Mouse (Mus musculus) midbrain, embryonic 16.5 days (tissue): ENCODE results near the gene Fh1. TPM values are rescaled to one million over a fixed set of nuclear protein-coding genes. Genes with fewer than 3 reads are reported as not detected.

Experiments used
- ATAC-seq: fragments of 200-750 bp; cut with Nextera tagmentation; 2 replicates; pipeline ENCODE4 v1.8.0; 2017; ENCODE audit warnings: moderate TSS enrichment
- H3K27ac ChIP-seq: fragments of 300-500 bp; sonication (generic); 2 replicates; pipeline ENCODE4 v1.5.1; 2014; ENCODE audit warnings: mild to moderate bottlenecking, low read length, mixed read lengths
- H3K27me3 ChIP-seq: fragments of 300-500 bp; sonication (generic); 2 replicates; pipeline ENCODE4 v1.6.1; 2014; ENCODE audit warnings: low read depth, low read length, mixed read lengths; ENCODE audit not compliant: control insufficient read depth, insufficient read depth
- H3K36me3 ChIP-seq: fragments of 300-500 bp; sonication (generic); 2 replicates; pipeline ENCODE4 v1.6.1; 2014; ENCODE audit warnings: mild to moderate bottlenecking, low read length, moderate library complexity, mixed read lengths; ENCODE audit not compliant: control insufficient read depth, insufficient read depth
- H3K4me1 ChIP-seq: fragments of 300-500 bp; sonication (generic); 2 replicates; pipeline ENCODE4 v1.6.1; 2014; ENCODE audit warnings: mild to moderate bottlenecking, low read length, mixed read lengths; ENCODE audit not compliant: control insufficient read depth, insufficient read depth
- H3K4me2 ChIP-seq: fragments of 300-500 bp; sonication (generic); 2 replicates; pipeline ENCODE4 v1.6.1; 2014; ENCODE audit warnings: mild to moderate bottlenecking, low read length, mixed read lengths
- H3K4me3 ChIP-seq: fragments of 300-500 bp; sonication (generic); 2 replicates; pipeline ENCODE4 v1.5.1; 2014; ENCODE audit warnings: low read depth, mild to moderate bottlenecking, low read length, moderate library complexity, mixed read lengths
- H3K9ac ChIP-seq: fragments of 300-500 bp; sonication (generic); 2 replicates; pipeline ENCODE4 v1.6.1; 2014; ENCODE audit warnings: low read depth, low read length, mixed read lengths
- H3K9me3 ChIP-seq: fragments of 300-500 bp; sonication (generic); replicated peaks from 2 replicates; pipeline ENCODE4 v1.6.1; 2014; ENCODE audit warnings: mild to moderate bottlenecking, low read length, mixed read lengths; ENCODE audit not compliant: control insufficient read depth, poor library complexity, severe bottlenecking
- WGBS: fragments of 180-500 bp; shearing (Covaris S2); extraction: QIAGEN DNeasy Blood & Tissue Kit; methylation state at CpG from one replicate; pipeline ENCODE4 v1.1.7; 2014; 5-methylcytosine and 5-hydroxymethylcytosine counted together
- polyA plus RNA-seq: library from polyadenylated mRNA; unstranded; fragments of >200 nt; fragmentation: Nextera tagmentation; extraction: Ambion mirVana; gene quantifications from 2 replicates; pipeline ENCODE4 v1.2.1, GENCODE M21; 2015

Gene Fh1
- polyA plus RNA-seq, 1 experiment from 2014 or later: 91.9 TPM

DNA sequence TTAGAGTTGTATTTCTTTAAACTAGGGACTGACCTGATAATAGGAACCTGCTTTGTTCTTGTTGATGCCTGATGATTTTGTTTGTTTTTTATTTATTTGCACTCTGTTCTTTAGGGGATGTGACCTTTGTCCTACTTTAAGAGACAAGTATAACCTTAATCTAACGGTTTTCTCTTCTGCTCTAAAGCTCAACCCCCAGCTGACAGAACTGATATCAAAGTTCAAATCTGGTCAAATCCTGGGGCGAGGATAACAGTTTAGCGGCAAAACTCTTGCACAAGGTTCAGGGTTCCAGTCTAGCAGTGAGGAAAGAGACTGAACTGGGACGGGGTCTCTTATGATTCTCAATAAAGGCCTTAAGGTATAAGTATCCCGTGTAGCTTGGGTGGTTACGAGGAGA is 3.8 kb upstream of the Fh1 start:
- Histone ChIP-seq H3K4me3 (no peak overlapping the region), H3K9ac (no peak overlapping the region), H3K9me3 (no peaks in the 10 kb centered on the region), H3K27me3 (no peaks in the 10 kb centered on the region), H3K4me1 (peaks cover 6% of the 10 kb centered on the region), H3K27ac (no peak overlapping the region), H3K4me2 (no peak overlapping the region), H3K36me3 (no peaks in the 10 kb centered on the region)
- ATAC-seq: no peak
- WGBS: 91% methylated on average over 6 of the region's 6 CpGs

- H3K9ac ChIP-seq: peak overlapping the region; percentile 45; the same call in 1 of the 2 replicates
- ATAC-seq: peak; percentile 72
- no peaks in the 10 kb centered on the region for H3K36me3 ChIP-seq
- no peaks in the 10 kb centered on the region for H3K27me3 ChIP-seq
- WGBS: 89% methylated on average over 1 of the region's 1 CpGs
- H3K4me2 ChIP-seq: peak overlapping the region; percentile 55
- H3K9me3 ChIP-seq: no peaks in the 10 kb centered on the region
- peaks cover 14% of the 10 kb centered on the region for H3K4me1 ChIP-seq
- 0 out of 2 replicates have a peak overlapping the region, but pooled peaks have one; percentile 10 for H3K27ac ChIP-seq
- H3K4me3 ChIP-seq: peak overlapping the region; percentile 58
Measured at GRCm38 (mm10) chr1:175625990-175626692, 706 bp upstream of the Fh1 start.

DNA sequence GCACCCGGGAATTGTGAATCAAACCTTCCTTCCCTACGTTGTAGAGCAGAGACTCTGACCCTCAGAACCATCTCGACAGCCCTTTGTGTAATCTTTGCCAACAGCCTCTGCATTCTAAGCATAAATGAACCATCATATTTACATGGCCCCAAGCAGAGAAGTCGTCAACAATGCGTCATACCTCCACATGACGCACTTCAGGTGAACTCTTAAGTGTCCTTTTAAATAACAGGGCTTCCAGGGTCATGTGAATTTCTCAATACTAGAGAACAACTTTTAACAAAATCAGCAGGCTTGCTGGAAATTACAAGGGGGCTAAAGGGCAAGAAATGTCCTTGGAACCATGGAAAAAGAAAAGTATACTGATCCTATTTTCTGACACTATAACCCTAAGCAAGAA is 1.8 kb downstream of the Fh1 start:
- Histone ChIP-seq H3K9ac (no peak overlapping the region), H3K4me1 (peaks cover 14% of the 10 kb centered on the region), H3K9me3 (no peaks in the 10 kb centered on the region), H3K4me2 (no peak overlapping the region), H3K36me3 (0 out of 2 replicates have a peak, but pooled peaks cover 2% of the 10 kb centered on the region), H3K27me3 (no peaks in the 10 kb centered on the region), H3K4me3 (no peak overlapping the region), H3K27ac (no peak overlapping the region)
- 87% methylated on average over 6 of the region's 6 CpGs for WGBS
- no peak for ATAC-seq

DNA sequence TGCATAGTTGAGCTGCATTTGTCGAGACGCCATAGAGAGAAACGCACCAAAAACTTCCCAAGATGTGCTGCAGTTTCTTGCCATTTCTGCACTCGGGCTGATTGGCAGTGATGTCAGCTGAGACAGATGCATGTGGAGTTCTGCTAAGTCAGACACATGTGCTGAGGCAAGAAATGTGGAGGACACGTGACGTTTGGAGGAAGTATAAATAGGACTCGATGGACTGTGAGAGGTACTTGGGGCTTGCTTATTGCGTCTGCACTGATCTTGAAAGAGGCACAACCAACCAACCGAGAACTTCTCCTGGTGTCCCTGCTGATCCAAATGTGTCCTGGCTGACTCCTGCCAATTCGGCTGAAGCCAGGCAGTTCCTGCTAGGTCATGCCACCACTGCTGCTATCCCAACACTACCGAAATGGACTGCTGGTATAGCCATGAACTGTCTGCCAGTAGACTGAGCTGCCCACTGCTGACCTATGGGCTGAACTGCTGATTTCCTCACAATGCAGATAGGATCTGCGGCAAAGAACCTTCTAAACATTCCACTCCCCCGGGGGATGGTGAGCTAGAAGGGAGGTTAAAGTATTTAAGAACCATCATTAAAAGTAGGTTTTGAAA is 5.5 kb downstream of the Fh1 start, which contains the start of gene Kmo:
TSS of gene Kmo (plus strand) at position 568 of the 618 bp plus-strand sequence.
- H3K4me1 ChIP-seq: peaks cover 14% of the 10 kb centered on the region
- no peaks in the 10 kb centered on the region for H3K27me3 ChIP-seq
- H3K4me2 ChIP-seq: no peak within 1 kb of the TSS
- no peak within 1 kb of the TSS for H3K27ac ChIP-seq
- H3K9me3 ChIP-seq: no peaks in the 10 kb centered on the region
- no peak for ATAC-seq
- peaks cover 19% of the 10 kb centered on the region for H3K36me3 ChIP-seq
- WGBS: 91% methylated on average over 13 of the region's 13 CpGs
- no peak within 1 kb of the TSS for H3K9ac ChIP-seq
- H3K4me3 ChIP-seq: no peak within 1 kb of the TSS

DNA sequence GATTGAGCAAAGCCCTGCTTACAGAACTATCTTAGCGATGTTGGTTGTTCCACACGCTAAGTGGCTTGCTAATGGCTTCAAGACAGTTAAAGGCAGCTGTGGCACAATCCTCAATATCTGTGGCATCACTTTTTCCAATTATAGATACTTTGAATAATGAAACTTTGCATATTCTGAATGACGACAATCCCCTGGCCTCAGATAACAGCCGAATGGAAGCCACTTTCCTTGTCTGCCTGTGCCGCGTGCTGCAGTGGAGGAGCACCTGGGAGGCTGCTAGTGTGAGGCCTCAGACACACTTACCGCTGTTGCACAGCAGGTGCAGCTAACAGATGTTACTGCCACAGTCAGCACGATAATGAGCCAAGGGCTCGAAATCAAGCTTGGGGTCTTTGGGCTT is 10.4 kb downstream of the Fh1 start:
- Histone ChIP-seq H3K27ac (no peak overlapping the region), H3K9ac (no peak overlapping the region), H3K4me1 (no peaks in the 10 kb centered on the region), H3K4me3 (no peak overlapping the region), H3K9me3 (no peaks in the 10 kb centered on the region), H3K36me3 (peaks cover 39% of the 10 kb centered on the region), H3K27me3 (no peaks in the 10 kb centered on the region), H3K4me2 (no peak overlapping the region)
- no peak for ATAC-seq
- 88% methylated on average over 9 of the region's 9 CpGs for WGBS

- H3K36me3 ChIP-seq: peaks cover 22% of the 10 kb centered on the region
- H3K4me1 ChIP-seq: no peaks in the 10 kb centered on the region
- H3K9me3 ChIP-seq: no peaks in the 10 kb centered on the region
- H3K4me3 ChIP-seq: no peak overlapping the region
- no peaks in the 10 kb centered on the region for H3K27me3 ChIP-seq
- H3K9ac ChIP-seq: no peak overlapping the region
- no peak overlapping the region for H3K27ac ChIP-seq
- 99% methylated on average over 3 of the region's 3 CpGs for WGBS
- no peak for ATAC-seq
- H3K4me2 ChIP-seq: no peak overlapping the region
Measured at GRCm38 (mm10) chr1:175608708-175609107, 16.7 kb downstream of the Fh1 start.

DNA sequence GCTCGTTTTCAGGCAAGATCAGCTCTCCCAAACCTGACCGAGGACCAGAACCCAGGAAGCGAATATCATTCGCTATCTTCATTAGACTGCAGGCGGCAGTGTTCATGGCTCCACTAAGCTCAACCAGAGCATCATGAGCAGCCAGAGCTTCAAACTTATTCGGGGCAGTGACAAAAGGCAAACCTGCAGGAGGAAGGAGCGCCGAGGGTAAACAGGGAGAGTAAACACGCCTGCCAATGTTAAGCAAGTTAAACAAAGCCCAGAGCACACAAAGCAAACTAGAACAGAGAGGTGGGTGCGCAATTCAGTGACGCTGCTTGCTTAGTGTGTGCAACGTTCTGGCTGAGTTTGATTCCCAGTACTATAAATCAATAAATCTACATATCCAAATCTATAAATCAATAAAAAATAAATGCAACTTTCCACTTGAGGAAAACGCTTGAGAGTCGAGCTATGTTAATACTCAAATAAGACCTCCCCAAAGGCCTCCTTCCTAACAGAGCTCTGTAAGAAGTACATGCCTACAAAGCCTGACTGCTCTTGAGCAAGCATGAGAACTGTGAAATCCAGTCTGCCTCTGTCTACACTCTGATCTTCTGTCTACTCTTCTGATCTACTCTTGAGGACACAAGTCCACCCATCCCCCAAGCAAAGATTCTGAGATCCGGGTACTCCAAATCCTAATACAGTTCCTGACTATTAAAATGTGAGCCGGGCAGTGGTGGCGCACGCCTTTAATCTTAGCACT is 17.4 kb downstream of the Fh1 start:
- H3K36me3 ChIP-seq: peaks cover 19% of the 10 kb centered on the region
- no peak overlapping the region for H3K4me2 ChIP-seq
- WGBS: 89% methylated on average over 18 of the region's 18 CpGs
- no peak overlapping the region for H3K9ac ChIP-seq
- H3K4me3 ChIP-seq: no peak overlapping the region
- H3K27ac ChIP-seq: no peak overlapping the region
- H3K9me3 ChIP-seq: no peaks in the 10 kb centered on the region
- no peaks in the 10 kb centered on the region for H3K27me3 ChIP-seq
- ATAC-seq: no peak
- H3K4me1 ChIP-seq: no peaks in the 10 kb centered on the region

DNA sequence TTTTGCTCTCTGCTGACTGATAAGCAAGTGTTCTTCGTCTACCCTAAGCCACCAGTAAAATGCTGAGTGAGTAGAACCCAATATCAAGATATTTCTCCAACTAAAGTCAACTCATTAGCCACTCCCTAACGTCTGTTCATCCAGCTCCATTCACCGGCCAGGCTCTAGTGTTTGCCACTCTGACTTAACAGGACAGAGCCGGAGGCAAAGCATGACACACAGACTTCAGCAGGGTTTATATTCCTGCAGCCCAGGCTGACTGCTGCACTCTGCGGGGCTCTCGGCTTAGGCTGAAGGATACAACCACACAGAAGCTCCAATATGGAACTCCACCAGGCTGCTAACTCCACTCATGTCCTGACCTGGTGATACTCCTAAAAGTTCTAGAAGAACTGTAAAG is 18.1 kb downstream of the Fh1 start:
- Histone ChIP-seq H3K9ac (no peak overlapping the region), H3K27ac (no peak overlapping the region), H3K4me2 (no peak overlapping the region), H3K4me3 (no peak overlapping the region), H3K36me3 (peaks cover 22% of the 10 kb centered on the region), H3K4me1 (no peaks in the 10 kb centered on the region), H3K27me3 (no peaks in the 10 kb centered on the region), H3K9me3 (no peaks in the 10 kb centered on the region)
- no peak for ATAC-seq
- 93% methylated on average over 6 of the region's 6 CpGs for WGBS

GRCm38 (mm10) chr1:175603390-175603789 is 22.0 kb downstream of the Fh1 start:
- Histone ChIP-seq H3K36me3 (peaks cover 14% of the 10 kb centered on the region), H3K27ac (no peak overlapping the region)
- WGBS: 69% methylated on average over 6 of the region's 6 CpGs

More at GRCm38 (mm10) chr1:175603390-175603789, 22.0 kb downstream of the Fh1 start:
- no peak overlapping the region for H3K4me3 ChIP-seq
- H3K9me3 ChIP-seq: no peaks in the 10 kb centered on the region
- H3K4me2 ChIP-seq: no peak overlapping the region
- no peaks in the 10 kb centered on the region for H3K4me1 ChIP-seq
- no peaks in the 10 kb centered on the region for H3K27me3 ChIP-seq
- no peak overlapping the region for H3K9ac ChIP-seq
- peak; percentile 63 for ATAC-seq
